Mouse (Mus musculus): ENCODE data around the gene Tead1. TPM values are rescaled to one million over a fixed set of nuclear protein-coding genes. Genes with fewer than 3 reads are reported as not detected.
A peak's percentile ranks its signal among the peaks of the same experiment; 100 is the strongest.

Gene Tead1
- polyA plus RNA-seq, 1 experiment from 2014 or later, result 13.9 TPM

GRCm38 (mm10) chr7:112943056-112943455 is 263.9 kb downstream of the Tead1 start:
- H3K4me1 ChIP-seq (replicated peaks; ENCODE audit: control insufficient read depth, insufficient read depth), result no peaks in the 10 kb centered on the region
- no peak overlapping the region for H3K9ac ChIP-seq (ENCODE audit: low read length)
- no peaks in the 10 kb centered on the region for H3K9me3 ChIP-seq (ENCODE audit: control insufficient read depth, low read length)
- H3K27me3 ChIP-seq (ENCODE audit: control insufficient read depth, insufficient read depth, low read length), result no peaks in the 10 kb centered on the region
- no peak overlapping the region for H3K4me3 ChIP-seq (ENCODE audit: low read depth, low read length)
- no peak overlapping the region for H3K4me2 ChIP-seq (replicated peaks; ENCODE audit: low read depth)
- no peak for DNase-seq (ENCODE audit: low spot score)
- no peak overlapping the region for H3K27ac ChIP-seq (replicated peaks)
- WGBS, result 56% methylated on average over 1 of the region's 1 CpGs
- H3K36me3 ChIP-seq (ENCODE audit: control insufficient read depth, insufficient read depth, low read length), result no peaks in the 10 kb centered on the region
- no peak for ATAC-seq (ENCODE audit: low FRiP score, low TSS enrichment)
- TF ChIP-seq CTCF (IDR thresholded peaks at IDR 0.05; ENCODE audit: low read depth), result no peak
- TF ChIP-seq EP300 (optimal IDR thresholded peaks at IDR 0.05), result no peak

GRCm38 (mm10) chr7:112946706-112947105 is 267.6 kb downstream of the Tead1 start:
- Histone ChIP-seq H3K4me3 (ENCODE audit: low read depth, low read length) (no peak overlapping the region), H3K27me3 (ENCODE audit: control insufficient read depth, insufficient read depth, low read length) (no peaks in the 10 kb centered on the region), H3K4me2 (replicated peaks; ENCODE audit: low read depth) (no peak overlapping the region), H3K9ac (ENCODE audit: low read length) (no peak overlapping the region), H3K4me1 (replicated peaks; ENCODE audit: control insufficient read depth, insufficient read depth) (no peaks in the 10 kb centered on the region), H3K9me3 (ENCODE audit: control insufficient read depth, low read length) (no peaks in the 10 kb centered on the region), H3K36me3 (ENCODE audit: control insufficient read depth, insufficient read depth, low read length) (no peaks in the 10 kb centered on the region), H3K27ac (replicated peaks) (no peak overlapping the region)
- TF ChIP-seq CTCF (IDR thresholded peaks at IDR 0.05; ENCODE audit: low read depth) (no peak), EP300 (optimal IDR thresholded peaks at IDR 0.05) (no peak)
- DNase-seq (ENCODE audit: low spot score), result no peak
- WGBS, result 39% methylated on average over 6 of the region's 6 CpGs
- ATAC-seq (ENCODE audit: low FRiP score, low TSS enrichment), result no peak

GRCm38 (mm10) chr7:112953777-112954291 is 274.7 kb downstream of the Tead1 start, which contains the start of gene Rassf10:
Rassf10 (plus strand) TSS chr7:112953962.
- peak within 1 kb of the TSS; percentile 86 for H3K4me2 ChIP-seq (replicated peaks; ENCODE audit: low read depth)
- 0 out of 2 replicates have a peak, but pooled peaks have one; percentile 12 for TF ChIP-seq CTCF (IDR thresholded peaks at IDR 0.05; ENCODE audit: low read depth)
- no peak for TF ChIP-seq EP300 (optimal IDR thresholded peaks at IDR 0.05)
- ATAC-seq (ENCODE audit: low FRiP score, low TSS enrichment) (peak; percentile 96), DNase-seq (ENCODE audit: low spot score) (peak; percentile 97)
- no peaks in the 10 kb centered on the region; the same call in 1 of the 2 replicates for H3K4me1 ChIP-seq (replicated peaks; ENCODE audit: control insufficient read depth, insufficient read depth)
- WGBS, result 1% methylated on average over 37 of the region's 41 CpGs
- H3K9me3 ChIP-seq (ENCODE audit: control insufficient read depth, low read length), result no peaks in the 10 kb centered on the region
- H3K27ac ChIP-seq (replicated peaks), result peak within 1 kb of the TSS; percentile 67; the same call in 1 of the 2 replicates
- peak within 1 kb of the TSS; percentile 58 for H3K4me3 ChIP-seq (ENCODE audit: low read depth, low read length)
- H3K27me3 ChIP-seq (ENCODE audit: control insufficient read depth, insufficient read depth, low read length), result no peaks in the 10 kb centered on the region; the same call in 1 of the 2 replicates
- H3K36me3 ChIP-seq (ENCODE audit: control insufficient read depth, insufficient read depth, low read length), result no peaks in the 10 kb centered on the region
- peak within 1 kb of the TSS; percentile 72 for H3K9ac ChIP-seq (ENCODE audit: low read length)

DNA sequence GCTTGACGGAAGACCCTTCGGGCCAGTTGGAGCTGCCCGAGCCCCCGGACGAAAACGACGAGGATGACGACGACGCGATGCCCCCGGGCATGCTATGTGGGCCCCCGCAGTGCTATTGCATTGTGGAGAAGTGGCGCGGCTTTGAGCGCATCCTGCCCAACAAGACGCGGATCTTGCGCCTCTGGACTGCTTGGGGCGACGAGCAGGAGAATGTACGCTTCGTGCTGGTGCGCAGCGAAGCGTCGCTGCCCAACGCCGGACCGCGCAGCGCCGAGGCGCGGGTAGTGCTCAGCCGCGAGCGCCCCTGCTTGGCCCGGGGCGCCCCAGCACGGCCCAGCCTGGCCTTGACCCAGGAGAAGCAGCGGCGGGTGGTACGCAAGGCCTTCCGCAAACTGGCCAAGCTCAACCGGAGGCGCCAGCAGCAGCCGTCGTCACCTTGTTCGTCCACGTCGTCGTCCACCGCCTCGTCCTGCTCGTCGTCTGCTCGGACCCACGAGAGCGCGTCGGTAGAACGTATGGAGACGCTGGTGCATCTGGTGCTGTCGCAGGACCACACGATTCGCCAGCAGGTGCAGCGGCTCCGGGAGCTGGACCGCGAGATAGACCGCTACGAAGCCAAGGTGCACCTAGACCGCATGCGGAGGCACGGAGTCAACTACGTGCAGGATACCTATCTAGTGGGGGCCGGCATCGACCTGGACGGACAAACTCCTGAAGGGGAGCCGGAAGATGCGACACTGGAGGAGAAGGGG is 275.4 kb downstream of the Tead1 start:
- peak overlapping the region; percentile 58 for H3K4me3 ChIP-seq (ENCODE audit: low read depth, low read length)
- peak; percentile 56 for DNase-seq (ENCODE audit: low spot score)
- H3K4me2 ChIP-seq (replicated peaks; ENCODE audit: low read depth), result peak overlapping the region; percentile 86
- TF ChIP-seq CTCF (IDR thresholded peaks at IDR 0.05; ENCODE audit: low read depth), result no peak
- TF ChIP-seq EP300 (optimal IDR thresholded peaks at IDR 0.05), result no peak
- ATAC-seq (ENCODE audit: low FRiP score, low TSS enrichment), result peak; percentile 32; the same call in 1 of the 2 replicates
- WGBS, result 1% methylated on average over 81 of the region's 82 CpGs
- no peaks in the 10 kb centered on the region for H3K36me3 ChIP-seq (ENCODE audit: control insufficient read depth, insufficient read depth, low read length)
- H3K27ac ChIP-seq (replicated peaks), result peak overlapping the region; percentile 67; the same call in 1 of the 2 replicates
- peak overlapping the region; percentile 72 for H3K9ac ChIP-seq (ENCODE audit: low read length)
- no peaks in the 10 kb centered on the region for H3K9me3 ChIP-seq (ENCODE audit: control insufficient read depth, low read length)
- H3K4me1 ChIP-seq (replicated peaks; ENCODE audit: control insufficient read depth, insufficient read depth), result no peaks in the 10 kb centered on the region; the same call in 1 of the 2 replicates
- no peaks in the 10 kb centered on the region; the same call in 1 of the 2 replicates for H3K27me3 ChIP-seq (ENCODE audit: control insufficient read depth, insufficient read depth, low read length)

DNA sequence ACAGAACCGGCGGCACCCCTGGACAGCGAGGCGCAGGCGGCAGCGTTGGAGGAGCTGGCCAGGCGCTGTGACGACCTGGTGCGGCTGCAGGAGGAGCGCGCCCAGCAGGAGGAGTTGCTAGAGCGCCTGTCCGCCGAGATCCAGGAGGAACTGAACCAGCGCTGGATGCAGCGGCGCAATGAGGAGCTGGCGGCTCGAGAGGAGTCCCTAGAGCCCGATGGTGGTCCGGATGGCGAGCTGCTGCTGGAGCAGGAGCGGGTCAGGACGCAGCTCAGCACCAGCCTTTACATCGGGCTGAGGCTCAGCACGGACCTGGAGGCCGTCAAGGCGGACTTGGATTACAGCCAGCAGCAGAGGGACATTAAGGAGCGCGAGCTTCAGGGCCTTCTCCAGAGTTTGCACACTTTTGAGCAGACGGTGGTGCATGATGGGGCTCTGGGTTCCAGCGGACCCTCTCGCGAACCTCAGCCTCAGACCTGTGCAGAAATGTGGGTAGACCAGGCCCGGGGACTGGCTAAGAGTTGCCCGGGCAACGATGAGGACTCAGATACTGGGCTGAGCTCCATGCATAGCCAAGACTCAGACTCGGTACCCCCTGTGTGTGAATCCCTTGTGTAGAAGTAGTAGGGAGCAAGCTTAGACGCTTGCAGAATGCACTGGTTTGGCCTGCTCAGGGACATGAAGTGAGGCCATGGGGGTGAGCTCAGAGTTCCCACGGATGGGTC is 276.1 kb downstream of the Tead1 start:
- TF ChIP-seq CTCF (IDR thresholded peaks at IDR 0.05; ENCODE audit: low read depth) (peak; percentile 67), EP300 (optimal IDR thresholded peaks at IDR 0.05) (no peak)
- no peaks in the 10 kb centered on the region for H3K9me3 ChIP-seq (ENCODE audit: control insufficient read depth, low read length)
- H3K4me3 ChIP-seq (ENCODE audit: low read depth, low read length), result peak overlapping the region; percentile 58
- WGBS, result 4% methylated on average over 40 of the region's 40 CpGs
- DNase-seq (ENCODE audit: low spot score), result peak; percentile 71
- H3K4me2 ChIP-seq (replicated peaks; ENCODE audit: low read depth), result peak overlapping the region; percentile 86
- peak; percentile 35 for ATAC-seq (ENCODE audit: low FRiP score, low TSS enrichment)
- no peaks in the 10 kb centered on the region; the same call in 1 of the 2 replicates for H3K27me3 ChIP-seq (ENCODE audit: control insufficient read depth, insufficient read depth, low read length)
- H3K36me3 ChIP-seq (ENCODE audit: control insufficient read depth, insufficient read depth, low read length), result no peaks in the 10 kb centered on the region
- H3K27ac ChIP-seq (replicated peaks), result peak overlapping the region; percentile 67
- H3K9ac ChIP-seq (ENCODE audit: low read length), result peak overlapping the region; percentile 72
- H3K4me1 ChIP-seq (replicated peaks; ENCODE audit: control insufficient read depth, insufficient read depth), result no peaks in the 10 kb centered on the region; the same call in 1 of the 2 replicates
